Mouse (Mus musculus) hindbrain, embryonic 11.5 days (tissue): Measurements from ENCODE around the gene Grtp1. TPM values are rescaled to one million over a fixed set of nuclear protein-coding genes. Genes with fewer than 3 reads are reported as not detected.
A peak's percentile ranks its signal among the peaks of the same experiment; 100 is the strongest.
"Not testable (repeated sequence)": the region's sequence is repeated elsewhere in the genome, so short reads cannot be mapped to it uniquely, and the experiment has no call there.

Experiments used
- ATAC-seq: fragments of 200-750 bp; cut with Nextera tagmentation; 2 replicates; pipeline ENCODE4 v1.8.0; 2017; ENCODE audit warnings: mild to moderate bottlenecking, moderate TSS enrichment, moderate library complexity; ENCODE audit not compliant: low FRiP score
- DNase-seq: peaks from one replicate; pipeline ENCODE4 v3.0.0-alpha.2; 2015; ENCODE audit warnings: low spot score
- H3K27ac ChIP-seq: fragments of 300-500 bp; sonication (generic); 2 replicates; pipeline ENCODE4 v1.5.1; 2014; ENCODE audit warnings: mild to moderate bottlenecking, low read depth, low read length
- H3K27me3 ChIP-seq: fragments of 300-500 bp; sonication (generic); 2 replicates; pipeline ENCODE4 v1.6.1; 2014; ENCODE audit warnings: mild to moderate bottlenecking, low read length, moderate library complexity, mixed read lengths; ENCODE audit not compliant: control insufficient read depth, insufficient read depth
- H3K36me3 ChIP-seq: fragments of 300-500 bp; sonication (generic); 2 replicates; pipeline ENCODE4 v1.6.1; 2014; ENCODE audit warnings: mild to moderate bottlenecking, low read length, moderate library complexity, mixed read lengths; ENCODE audit not compliant: control insufficient read depth, insufficient read depth
- H3K4me1 ChIP-seq: fragments of 300-500 bp; sonication (generic); replicated peaks from 2 replicates; pipeline ENCODE4 v1.6.1; 2014; ENCODE audit warnings: low read length, mixed read lengths; ENCODE audit not compliant: control insufficient read depth, insufficient read depth
- H3K4me2 ChIP-seq: fragments of 300-500 bp; sonication (generic); replicated peaks from 2 replicates; pipeline ENCODE4 v1.6.1; 2014; ENCODE audit warnings: mild to moderate bottlenecking, low read depth, low read length
- H3K4me3 ChIP-seq: fragments of 300-500 bp; sonication (generic); 2 replicates; pipeline ENCODE4 v1.5.1; 2014; ENCODE audit warnings: low read depth, low read length
- H3K9ac ChIP-seq: fragments of 300-500 bp; sonication (generic); 2 replicates; pipeline ENCODE4 v1.6.1; 2014; ENCODE audit warnings: low read depth, low read length
- H3K9me3 ChIP-seq: fragments of 300-500 bp; sonication (generic); 2 replicates; pipeline ENCODE4 v1.6.1; 2016; ENCODE audit warnings: low read length; ENCODE audit not compliant: control insufficient read depth
- WGBS: fragments of 180-500 bp; shearing (Covaris S2); extraction: QIAGEN DNeasy Blood & Tissue Kit; methylation state at CpG from one replicate; pipeline ENCODE4 v1.1.7; 2014; 5-methylcytosine and 5-hydroxymethylcytosine counted together
- microRNA counts: library from miRNA; unstranded; fragments of <30 nt; microRNA quantifications from one replicate; lab custom pipeline; 2015
- polyA plus RNA-seq: library from polyadenylated mRNA; unstranded; fragments of >200 nt; fragmentation: Nextera tagmentation; extraction: Ambion mirVana; gene quantifications from 2 replicates; pipeline ENCODE4 v1.2.1, GENCODE M21; 2014

The Grtp1 gene
- polyA plus RNA-seq, 1 experiment from 2014 or later: 12.9 TPM

- not testable (repeated sequence) for H3K9me3 ChIP-seq, H3K4me2 ChIP-seq, H3K4me3 ChIP-seq, H3K9ac ChIP-seq, H3K4me1 ChIP-seq, H3K27ac ChIP-seq, H3K27me3 ChIP-seq, ATAC-seq
- WGBS: 70% methylated on average over 9 of the region's 9 CpGs
- peaks cover 13% of the 10 kb centered on the region for H3K36me3 ChIP-seq
- DNase-seq: peak; percentile 74
Measured at GRCm38 (mm10) chr8:13132220-13132619, 68.2 kb downstream of the Grtp1 start.

DNA sequence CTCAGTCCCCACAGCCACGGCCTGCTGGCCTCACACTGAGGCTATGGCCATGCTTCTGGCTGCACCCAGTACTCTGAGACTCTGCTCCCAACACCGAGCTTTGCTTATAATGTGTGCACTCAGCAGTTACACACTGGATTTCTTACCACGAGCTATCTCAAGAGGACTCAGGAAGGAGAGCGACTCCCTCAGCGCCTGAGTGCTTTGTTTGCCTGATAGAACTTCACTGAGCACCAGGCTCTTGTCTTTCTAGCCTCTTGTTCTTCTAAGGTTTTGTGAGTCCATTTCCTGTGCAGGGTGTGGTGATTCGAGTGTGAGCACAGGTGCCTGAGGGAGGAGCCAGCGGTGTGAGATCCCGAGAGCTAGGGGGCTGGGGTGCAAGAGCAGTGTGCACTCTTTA lies 75.5 kb downstream of the Grtp1 start:
- no peak overlapping the region for H3K4me2 ChIP-seq
- no peaks in the 10 kb centered on the region for H3K9me3 ChIP-seq
- H3K4me1 ChIP-seq: no peaks in the 10 kb centered on the region
- H3K36me3 ChIP-seq: 0 out of 2 replicates have a peak, but pooled peaks cover 7% of the 10 kb centered on the region
- DNase-seq: no peak
- H3K4me3 ChIP-seq: no peak overlapping the region
- WGBS: 92% methylated on average over 8 of the region's 8 CpGs
- H3K9ac ChIP-seq: no peak overlapping the region
- no peak overlapping the region for H3K27ac ChIP-seq
- no peaks in the 10 kb centered on the region for H3K27me3 ChIP-seq
- ATAC-seq: no peak

GRCm38 (mm10) chr8:13122887-13123421 lies 77.5 kb downstream of the Grtp1 start:
- Histone ChIP-seq H3K9ac (no peak overlapping the region), H3K36me3 (0 out of 2 replicates have a peak, but pooled peaks cover 7% of the 10 kb centered on the region), H3K4me1 (no peaks in the 10 kb centered on the region), H3K9me3 (no peaks in the 10 kb centered on the region), H3K4me2 (no peak overlapping the region), H3K27ac (no peak overlapping the region), H3K4me3 (no peak overlapping the region), H3K27me3 (no peaks in the 10 kb centered on the region)
- 96% methylated on average over 7 of the region's 7 CpGs for WGBS
- DNase-seq (no peak), ATAC-seq (no peak)

MicroRNAs within 50 kb of the gene (microRNA counts, 519-probe panel; counts per million panel counts)
- microRNA mmu-miR-1968 (lab: Ali Mortazavi, UCI): not detected

Other genes starting within 250 kb of the Grtp1 start
- 0.23 TPM in 1 of 2 replicates, not detected in the other for gene F7, start 174.6 kb downstream of the Grtp1 start, polyA plus RNA-seq
- gene F10, start 163.3 kb downstream of the Grtp1 start, polyA plus RNA-seq: 1.1 and 1.4 TPM in 2 replicates
- 0.22 and 0.40 TPM in 2 replicates for gene Proz, start 139.7 kb downstream of the Grtp1 start, polyA plus RNA-seq
- 54.1 and 56.3 TPM in 2 replicates for gene Pcid2, start 95.2 kb downstream of the Grtp1 start, polyA plus RNA-seq
- 83.5 and 93.0 TPM in 2 replicates for gene Cul4a, start 95.0 kb downstream of the Grtp1 start, polyA plus RNA-seq
- gene Lamp1, start 41.5 kb downstream of the Grtp1 start, polyA plus RNA-seq: 261 and 286 TPM in 2 replicates
- 0.26 and 0.32 TPM in 2 replicates for gene Adprhl1, start 53.5 kb upstream of the Grtp1 start, polyA plus RNA-seq
- gene Dcun1d2, start 87.5 kb upstream of the Grtp1 start, polyA plus RNA-seq: 30.2 and 32.5 TPM in 2 replicates
- 36.0 and 37.1 TPM in 2 replicates for gene Tmco3, start 87.6 kb upstream of the Grtp1 start, polyA plus RNA-seq
- gene Tfdp1, start 138.1 kb upstream of the Grtp1 start, polyA plus RNA-seq: 175 and 188 TPM in 2 replicates
- gene Atp4b, start 196.2 kb upstream of the Grtp1 start, polyA plus RNA-seq: 0.11 TPM in 1 of 2 replicates, not detected in the other
- gene Grk1, start 204.5 kb upstream of the Grtp1 start, polyA plus RNA-seq: 0.03 TPM in 1 of 2 replicates, not detected in the other
- gene Tmem255b, start 234.6 kb upstream of the Grtp1 start, polyA plus RNA-seq: not detected in 2 replicates